Mouse (Mus musculus): Measurements from ENCODE around the gene Pi4k2a. TPM values are rescaled to one million over a fixed set of nuclear protein-coding genes. Genes with fewer than 3 reads are reported as not detected.

The Pi4k2a gene
- polyA plus RNA-seq, 1 experiment from 2014 or later: 24.3 TPM

- Histone ChIP-seq H3K9me3 (replicated peaks; ENCODE audit: control insufficient read depth, low read length) (no peaks in the 10 kb centered on the region), H3K36me3 (replicated peaks; ENCODE audit: control insufficient read depth, insufficient read depth, low read depth, low read length) (no peaks in the 10 kb centered on the region), H3K9ac (replicated peaks; ENCODE audit: low read length) (no peak overlapping the region), H3K4me2 (ENCODE audit: low read depth, low read length) (no peak overlapping the region), H3K4me1 (ENCODE audit: control insufficient read depth, insufficient read depth, low read length) (no peaks in the 10 kb centered on the region), H3K27ac (replicated peaks; ENCODE audit: low read depth, low read length) (no peak overlapping the region), H3K27me3 (ENCODE audit: control insufficient read depth, insufficient read depth, low read length) (peaks cover 5% of the 10 kb centered on the region; the same call in 1 of the 2 replicates), H3K4me3 (ENCODE audit: low read depth, low read length) (no peak overlapping the region)
- DNase-seq (ENCODE audit: low spot score) (no peak), ATAC-seq (replicated peaks; ENCODE audit: insufficient number of reproducible peaks, low FRiP score, low TSS enrichment, low read depth) (no peak)
- 68% methylated on average over 7 of the region's 7 CpGs for WGBS
Measured at GRCm38 (mm10) chr19:42164188-42164587, 73.9 kb downstream of the Pi4k2a start.

DNA sequence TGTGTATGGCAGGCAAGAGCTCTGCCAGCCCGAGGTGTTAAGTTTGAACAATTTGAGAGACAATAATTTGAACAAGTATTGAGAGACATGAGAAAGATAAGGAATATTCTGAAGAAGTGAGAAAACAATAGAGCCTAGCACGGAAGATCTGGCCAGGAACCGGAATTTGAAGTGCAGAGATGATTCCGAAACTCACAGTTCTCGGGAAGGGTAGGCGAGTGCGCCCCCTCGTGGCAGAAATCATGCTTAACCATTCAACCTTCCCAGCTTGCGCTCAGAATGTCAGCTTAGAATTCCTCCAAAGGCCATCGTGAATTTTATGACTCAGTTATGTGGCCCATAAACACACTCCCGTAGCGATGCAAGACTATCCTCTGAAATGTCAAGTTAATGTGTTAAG is 75.9 kb downstream of the Pi4k2a start:
- H3K9me3 ChIP-seq (replicated peaks; ENCODE audit: control insufficient read depth, low read length): no peaks in the 10 kb centered on the region
- DNase-seq (ENCODE audit: low spot score) (peak; percentile 92), ATAC-seq (replicated peaks; ENCODE audit: insufficient number of reproducible peaks, low FRiP score, low TSS enrichment, low read depth) (no peak)
- peak overlapping the region; percentile 51; the same call in 1 of the 2 replicates for H3K9ac ChIP-seq (replicated peaks; ENCODE audit: low read length)
- no peak overlapping the region for H3K27ac ChIP-seq (replicated peaks; ENCODE audit: low read depth, low read length)
- 4% methylated on average over 12 of the region's 12 CpGs for WGBS
- H3K4me1 ChIP-seq (ENCODE audit: control insufficient read depth, insufficient read depth, low read length): no peaks in the 10 kb centered on the region
- H3K4me2 ChIP-seq (ENCODE audit: low read depth, low read length): peak overlapping the region; percentile 1; the same call in 1 of the 2 replicates
- H3K27me3 ChIP-seq (ENCODE audit: control insufficient read depth, insufficient read depth, low read length): peaks cover 5% of the 10 kb centered on the region; the same call in 1 of the 2 replicates
- H3K36me3 ChIP-seq (replicated peaks; ENCODE audit: control insufficient read depth, insufficient read depth, low read depth, low read length): no peaks in the 10 kb centered on the region
- no peak overlapping the region for H3K4me3 ChIP-seq (ENCODE audit: low read depth, low read length)

GRCm38 (mm10) chr19:42166766-42167165 is 76.5 kb downstream of the Pi4k2a start:
- Histone ChIP-seq H3K4me1 (ENCODE audit: control insufficient read depth, insufficient read depth, low read length) (no peaks in the 10 kb centered on the region; the same call in 1 of the 2 replicates), H3K4me2 (ENCODE audit: low read depth, low read length) (no peak overlapping the region), H3K9ac (replicated peaks; ENCODE audit: low read length) (no peak overlapping the region), H3K27ac (replicated peaks; ENCODE audit: low read depth, low read length) (no peak overlapping the region), H3K27me3 (ENCODE audit: control insufficient read depth, insufficient read depth, low read length) (peaks cover 5% of the 10 kb centered on the region; the same call in 1 of the 2 replicates), H3K4me3 (ENCODE audit: low read depth, low read length) (no peak overlapping the region), H3K36me3 (replicated peaks; ENCODE audit: control insufficient read depth, insufficient read depth, low read depth, low read length) (no peaks in the 10 kb centered on the region), H3K9me3 (replicated peaks; ENCODE audit: control insufficient read depth, low read length) (no peaks in the 10 kb centered on the region)
- WGBS: 51% methylated on average over 3 of the region's 3 CpGs
- no peak for ATAC-seq (replicated peaks; ENCODE audit: insufficient number of reproducible peaks, low FRiP score, low TSS enrichment, low read depth)
- DNase-seq (ENCODE audit: low spot score): no peak

GRCm38 (mm10) chr19:42167489-42167888 is 77.2 kb downstream of the Pi4k2a start:
- Histone ChIP-seq H3K27ac (replicated peaks; ENCODE audit: low read depth, low read length) (no peak overlapping the region), H3K4me1 (ENCODE audit: control insufficient read depth, insufficient read depth, low read length) (no peaks in the 10 kb centered on the region; the same call in 1 of the 2 replicates), H3K9ac (replicated peaks; ENCODE audit: low read length) (no peak overlapping the region), H3K27me3 (ENCODE audit: control insufficient read depth, insufficient read depth, low read length) (peaks cover 5% of the 10 kb centered on the region; the same call in 1 of the 2 replicates), H3K4me2 (ENCODE audit: low read depth, low read length) (no peak overlapping the region), H3K4me3 (ENCODE audit: low read depth, low read length) (no peak overlapping the region), H3K36me3 (replicated peaks; ENCODE audit: control insufficient read depth, insufficient read depth, low read depth, low read length) (no peaks in the 10 kb centered on the region), H3K9me3 (replicated peaks; ENCODE audit: control insufficient read depth, low read length) (no peaks in the 10 kb centered on the region)
- 62% methylated on average over 9 of the region's 9 CpGs for WGBS
- ATAC-seq (replicated peaks; ENCODE audit: insufficient number of reproducible peaks, low FRiP score, low TSS enrichment, low read depth) (no peak), DNase-seq (ENCODE audit: low spot score) (no peak)

- no peak for ATAC-seq (replicated peaks; ENCODE audit: insufficient number of reproducible peaks, low FRiP score, low TSS enrichment, low read depth)
- Histone ChIP-seq H3K4me3 (ENCODE audit: low read depth, low read length) (no peak overlapping the region), H3K9me3 (replicated peaks; ENCODE audit: control insufficient read depth, low read length) (no peaks in the 10 kb centered on the region), H3K27ac (replicated peaks; ENCODE audit: low read depth, low read length) (no peak overlapping the region), H3K27me3 (ENCODE audit: control insufficient read depth, insufficient read depth, low read length) (peaks cover 5% of the 10 kb centered on the region; the same call in 1 of the 2 replicates), H3K9ac (replicated peaks; ENCODE audit: low read length) (no peak overlapping the region), H3K4me2 (ENCODE audit: low read depth, low read length) (no peak overlapping the region), H3K36me3 (replicated peaks; ENCODE audit: control insufficient read depth, insufficient read depth, low read depth, low read length) (no peaks in the 10 kb centered on the region), H3K4me1 (ENCODE audit: control insufficient read depth, insufficient read depth, low read length) (no peaks in the 10 kb centered on the region; the same call in 1 of the 2 replicates)
- DNase-seq (ENCODE audit: low spot score): no peak
- 81% methylated on average over 10 of the region's 10 CpGs for WGBS
Measured at GRCm38 (mm10) chr19:42169322-42169975, 79.2 kb downstream of the Pi4k2a start.

DNA sequence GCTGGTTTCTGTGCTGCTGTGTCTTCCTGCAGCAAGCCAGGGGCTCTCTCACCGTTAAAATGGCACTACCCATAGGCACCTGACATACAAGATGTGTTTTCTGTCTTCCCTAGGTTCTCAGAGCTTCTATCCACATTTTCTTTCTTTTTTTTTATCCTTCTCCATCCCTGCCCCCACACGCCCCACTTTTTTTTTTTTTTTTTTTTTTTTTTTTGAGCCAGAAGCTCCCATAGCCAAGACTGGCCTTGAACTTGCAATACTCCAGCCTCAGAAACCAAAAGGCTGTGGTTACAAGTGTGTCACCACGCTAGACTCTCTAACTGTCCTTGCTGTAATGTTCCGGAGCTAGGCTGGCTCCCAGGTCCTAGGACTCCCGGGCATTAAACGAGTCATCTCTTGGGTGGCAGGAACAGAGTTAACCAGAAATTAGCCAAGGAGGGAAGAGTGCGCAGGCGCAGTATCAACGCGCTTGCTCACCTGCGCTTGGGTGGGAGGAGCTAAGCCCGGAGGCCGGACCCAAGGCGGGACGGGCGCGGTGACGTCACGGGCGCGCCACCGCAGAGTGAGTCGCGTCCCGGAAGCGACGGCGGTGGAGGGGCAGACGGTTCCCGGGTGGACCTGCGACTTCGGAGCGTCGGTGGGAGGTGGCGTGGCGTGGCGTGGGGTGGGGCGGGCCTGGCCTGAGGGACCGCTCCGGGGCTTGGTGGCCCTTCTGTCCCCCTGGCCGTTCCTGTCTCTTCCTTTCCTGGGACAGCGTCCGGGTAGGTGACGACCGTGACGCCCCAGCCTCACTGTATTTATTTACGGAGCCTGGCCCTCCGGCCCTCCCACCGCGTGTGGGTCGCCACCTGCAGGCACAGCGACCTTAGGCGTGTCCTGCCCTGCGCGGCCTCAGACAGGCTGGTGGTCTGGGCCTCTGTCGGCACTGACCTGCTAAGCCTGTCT is 80.0 kb downstream of the Pi4k2a start:
- DNase-seq (ENCODE audit: low spot score) (peak; percentile 95), ATAC-seq (replicated peaks; ENCODE audit: insufficient number of reproducible peaks, low FRiP score, low TSS enrichment, low read depth) (peak; percentile 80)
- Histone ChIP-seq H3K27ac (replicated peaks; ENCODE audit: low read depth, low read length) (no peak overlapping the region), H3K4me2 (ENCODE audit: low read depth, low read length) (peak overlapping the region; percentile 77), H3K36me3 (replicated peaks; ENCODE audit: control insufficient read depth, insufficient read depth, low read depth, low read length) (no peaks in the 10 kb centered on the region), H3K4me1 (ENCODE audit: control insufficient read depth, insufficient read depth, low read length) (no peaks in the 10 kb centered on the region; the same call in 1 of the 2 replicates), H3K27me3 (ENCODE audit: control insufficient read depth, insufficient read depth, low read length) (peaks cover 5% of the 10 kb centered on the region; the same call in 1 of the 2 replicates), H3K4me3 (ENCODE audit: low read depth, low read length) (peak overlapping the region; percentile 87), H3K9ac (replicated peaks; ENCODE audit: low read length) (peak overlapping the region; percentile 74), H3K9me3 (replicated peaks; ENCODE audit: control insufficient read depth, low read length) (no peaks in the 10 kb centered on the region)
- 3% methylated on average over 48 of the region's 56 CpGs for WGBS
